Mouse (Mus musculus): Measurements from ENCODE around the gene Gm47985. TPM values are rescaled to one million over a fixed set of nuclear protein-coding genes. Genes with fewer than 3 reads are reported as not detected.
A peak's percentile ranks its signal among the peaks of the same experiment; 100 is the strongest.
"Not testable (repeated sequence)": the region's sequence is repeated elsewhere in the genome, so short reads cannot be mapped to it uniquely, and the experiment has no call there.

Gm47985 gene
- total and polyA plus RNA-seq, 2 experiments from 2014 or later, result 0.23 to 0.42 TPM

DNA sequence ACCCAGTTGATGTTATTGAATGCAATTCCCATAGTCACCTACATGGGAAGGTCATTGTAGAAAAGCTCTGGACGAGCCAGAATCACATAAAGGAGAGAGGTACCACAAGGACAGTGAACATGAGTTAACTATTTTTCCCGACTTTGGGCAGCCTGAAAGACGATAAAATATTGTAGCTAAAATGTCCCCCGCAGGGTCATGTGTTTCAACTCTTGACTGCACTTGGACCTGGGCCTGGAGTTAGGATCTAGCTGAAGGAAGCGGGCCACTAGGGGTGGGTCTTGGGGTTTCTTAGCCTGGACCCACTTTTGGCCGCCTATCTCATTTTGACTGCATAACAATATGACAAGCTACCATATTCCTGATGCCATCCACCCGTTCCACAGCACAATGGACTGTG, 32.1 kb upstream of the Gm47985 start:
- TF ChIP-seq EP300 (IDR thresholded peaks at IDR 0.05; ENCODE audit: low read depth), result no peak
- no peak for TF ChIP-seq CTCF (IDR thresholded peaks at IDR 0.05; ENCODE audit: low read depth)
- peaks cover 16% of the 10 kb centered on the region for H3K4me1 ChIP-seq (ENCODE audit: control insufficient read depth, insufficient read depth)
- ATAC-seq (ENCODE audit: insufficient read depth, low read depth) (no peak), DNase-seq (ENCODE audit: low spot score) (no peak)
- H3K9me3 ChIP-seq (replicated peaks; ENCODE audit: control insufficient read depth, low read length), result no peaks in the 10 kb centered on the region
- H3K27me3 ChIP-seq (ENCODE audit: control insufficient read depth, insufficient read depth, low read length), result no peaks in the 10 kb centered on the region
- no peak overlapping the region for H3K27ac ChIP-seq (ENCODE audit: low read depth)
- H3K9ac ChIP-seq (replicated peaks; ENCODE audit: low read depth, low read length), result no peak overlapping the region
- H3K4me3 ChIP-seq (ENCODE audit: low read depth, low read length), result no peak overlapping the region
- no peaks in the 10 kb centered on the region for H3K36me3 ChIP-seq (replicated peaks; ENCODE audit: control insufficient read depth, insufficient read depth, low read length)
- H3K4me2 ChIP-seq (ENCODE audit: low read depth, low read length), result no peak overlapping the region
- WGBS, result 93% methylated on average over 7 of the region's 7 CpGs

- no peak for ATAC-seq (ENCODE audit: insufficient read depth, low read depth)
- Histone ChIP-seq H3K4me1 (ENCODE audit: control insufficient read depth, insufficient read depth) (peaks cover 13% of the 10 kb centered on the region), H3K27ac (ENCODE audit: low read depth) (no peak overlapping the region), H3K4me2 (ENCODE audit: low read depth, low read length) (no peak overlapping the region), H3K4me3 (ENCODE audit: low read depth, low read length) (no peak overlapping the region), H3K36me3 (replicated peaks; ENCODE audit: control insufficient read depth, insufficient read depth, low read length) (no peaks in the 10 kb centered on the region), H3K9me3 (replicated peaks; ENCODE audit: control insufficient read depth, low read length) (no peaks in the 10 kb centered on the region), H3K27me3 (ENCODE audit: control insufficient read depth, insufficient read depth, low read length) (no peaks in the 10 kb centered on the region), H3K9ac (replicated peaks; ENCODE audit: low read depth, low read length) (no peak overlapping the region)
- TF ChIP-seq EP300 (IDR thresholded peaks at IDR 0.05; ENCODE audit: low read depth), result no peak
- 68% methylated on average over 2 of the region's 2 CpGs for WGBS
- no peak for DNase-seq (ENCODE audit: low spot score)
Observed at GRCm38 (mm10) chr1:151151089-151151488, 31.2 kb upstream of the Gm47985 start.

GRCm38 (mm10) chr1:151153056-151153652, 29.2 kb upstream of the Gm47985 start:
- Histone ChIP-seq H3K36me3 (replicated peaks; ENCODE audit: control insufficient read depth, insufficient read depth, low read length) (no peaks in the 10 kb centered on the region), H3K27me3 (ENCODE audit: control insufficient read depth, insufficient read depth, low read length) (no peaks in the 10 kb centered on the region), H3K4me1 (ENCODE audit: control insufficient read depth, insufficient read depth) (peaks cover 31% of the 10 kb centered on the region), H3K27ac (ENCODE audit: low read depth) (peak overlapping the region; percentile 79), H3K9me3 (replicated peaks; ENCODE audit: control insufficient read depth, low read length) (no peaks in the 10 kb centered on the region), H3K4me3 (ENCODE audit: low read depth, low read length) (no peak overlapping the region), H3K9ac (replicated peaks; ENCODE audit: low read depth, low read length) (no peak overlapping the region), H3K4me2 (ENCODE audit: low read depth, low read length) (no peak overlapping the region)
- peak; percentile 90 for ATAC-seq (ENCODE audit: insufficient read depth, low read depth)
- peak; percentile 100 for TF ChIP-seq EP300 (IDR thresholded peaks at IDR 0.05; ENCODE audit: low read depth)
- no peak for TF ChIP-seq CTCF (IDR thresholded peaks at IDR 0.05; ENCODE audit: low read depth)
- 29% methylated on average over 6 of the region's 6 CpGs for WGBS
- DNase-seq (ENCODE audit: low spot score), result peak; percentile 73

DNA sequence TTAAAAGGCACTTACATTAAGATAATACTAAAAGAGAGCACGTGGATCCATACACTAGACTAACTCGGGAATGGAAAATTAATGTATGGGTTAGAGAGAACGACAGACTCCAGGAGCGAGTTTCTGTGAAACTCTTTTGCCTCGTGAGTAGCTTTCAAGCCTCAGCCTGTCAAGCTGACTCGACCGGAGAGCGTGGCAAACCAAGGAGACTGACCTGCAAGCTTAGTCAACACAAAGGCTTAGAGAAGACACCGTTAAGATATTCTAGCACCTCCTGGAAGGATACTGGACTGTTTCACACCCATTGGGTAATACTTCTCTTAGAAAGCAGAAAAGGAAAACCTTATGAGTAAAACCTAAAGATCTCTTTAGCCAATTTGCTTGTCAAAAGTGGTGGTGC, 28.2 kb upstream of the Gm47985 start:
- not testable (repeated sequence) for H3K4me3 ChIP-seq (ENCODE audit: low read depth, low read length); H3K9me3 ChIP-seq (replicated peaks; ENCODE audit: control insufficient read depth, low read length); H3K27ac ChIP-seq (ENCODE audit: low read depth); H3K27me3 ChIP-seq (ENCODE audit: control insufficient read depth, insufficient read depth, low read length); H3K36me3 ChIP-seq (replicated peaks; ENCODE audit: control insufficient read depth, insufficient read depth, low read length); H3K4me2 ChIP-seq (ENCODE audit: low read depth, low read length); DNase-seq (ENCODE audit: low spot score); ATAC-seq (ENCODE audit: insufficient read depth, low read depth); H3K9ac ChIP-seq (replicated peaks; ENCODE audit: low read depth, low read length)
- 82% methylated on average over 9 of the region's 9 CpGs for WGBS
- H3K4me1 ChIP-seq (ENCODE audit: control insufficient read depth, insufficient read depth), result peaks cover 31% of the 10 kb centered on the region

GRCm38 (mm10) chr1:151156129-151156528, 26.2 kb upstream of the Gm47985 start:
- H3K27ac ChIP-seq (ENCODE audit: low read depth), result peak overlapping the region; percentile 59
- no peaks in the 10 kb centered on the region for H3K9me3 ChIP-seq (replicated peaks; ENCODE audit: control insufficient read depth, low read length)
- H3K4me3 ChIP-seq (ENCODE audit: low read depth, low read length), result no peak overlapping the region
- no peaks in the 10 kb centered on the region for H3K36me3 ChIP-seq (replicated peaks; ENCODE audit: control insufficient read depth, insufficient read depth, low read length)
- DNase-seq (ENCODE audit: low spot score) (no peak), ATAC-seq (ENCODE audit: insufficient read depth, low read depth) (no peak)
- no peak for TF ChIP-seq CTCF (IDR thresholded peaks at IDR 0.05; ENCODE audit: low read depth)
- TF ChIP-seq EP300 (IDR thresholded peaks at IDR 0.05; ENCODE audit: low read depth), result no peak
- H3K4me1 ChIP-seq (ENCODE audit: control insufficient read depth, insufficient read depth), result peaks cover 30% of the 10 kb centered on the region
- no peak overlapping the region for H3K9ac ChIP-seq (replicated peaks; ENCODE audit: low read depth, low read length)
- no peak overlapping the region for H3K4me2 ChIP-seq (ENCODE audit: low read depth, low read length)
- WGBS, result 94% methylated on average over 3 of the region's 3 CpGs
- no peaks in the 10 kb centered on the region for H3K27me3 ChIP-seq (ENCODE audit: control insufficient read depth, insufficient read depth, low read length)
